ENCODE assay signal across 8 mouse cellular contexts in genomic region chr4:130107444-130108131, GRCm38 (mm10). TPM values are rescaled to one million over a fixed set of nuclear protein-coding genes. Genes with fewer than 3 reads are reported as not detected.
DNase-seq lines count a peak whose midpoint lies in the region; ATAC-seq and TF ChIP-seq lines count a peak whose summit lies in the region.

No protein-coding gene starts in this region.

- H3K9me3 ChIP-seq in hindbrain, postnatal 0 days (ENCODE audit: low read length), result no peaks in the 10 kb centered on the region

- H3K4me2 ChIP-seq in hindbrain, postnatal 0 days (ENCODE audit: low read depth, low read length), result peak overlapping the region; percentile 61

- H3K36me3 ChIP-seq in hindbrain, postnatal 0 days (ENCODE audit: insufficient read depth, low read length), result no peaks in the 10 kb centered on the region

- peak; percentile 93 for DNase-seq in WW6 (ENCODE audit: low read depth, low spot score)
- peak; percentile 100 for DNase-seq in cerebellum, postnatal 4 days (ENCODE audit: low spot score in 2 of 2)
- DNase-seq in gastrocnemius, adult 2 months, result peak; percentile 100
- DNase-seq in hindbrain, postnatal 0 days (ENCODE audit: low spot score), result peak; percentile 100
- DNase-seq in left cerebral cortex, adult 2 months (ENCODE audit: extremely low spot score in 1 of 2, low spot score in 2 of 2), result peak; percentile 100
- DNase-seq in right cerebral cortex, adult 2 months (ENCODE audit: low spot score in 2 of 2), result peak; percentile 100
- peak; percentile 100 for DNase-seq in urinary bladder, postnatal 14 days (ENCODE audit: low spot score)

- no peak for TF ChIP-seq CTCF in gastrocnemius, adult 2 months (IDR thresholded peaks at IDR 0.05)
- no peak for TF ChIP-seq CTCF in hindbrain, postnatal 0 days (IDR thresholded peaks at IDR 0.05; ENCODE audit: low read depth)
- TF ChIP-seq CTCF in left cerebral cortex, adult 2 months (IDR thresholded peaks at IDR 0.05), result no peak

- peak overlapping the region; percentile 96 for H3K4me3 ChIP-seq in gastrocnemius, adult 2 months
- H3K4me3 ChIP-seq in hindbrain, postnatal 0 days (ENCODE audit: low read length), result peak overlapping the region; percentile 82
- H3K4me3 ChIP-seq in left cerebral cortex, adult 2 months, result peak overlapping the region; percentile 82

- peak; percentile 97 for ATAC-seq in hindbrain, postnatal 0 days
- peak; percentile 92 for ATAC-seq in megakaryocyte, adult 5-6 weeks (ENCODE audit: poor library complexity, severe bottlenecking)

- peak overlapping the region; percentile 94 for H3K27ac ChIP-seq in gastrocnemius, adult 2 months
- peak overlapping the region; percentile 76 for H3K27ac ChIP-seq in hindbrain, postnatal 0 days
- H3K27ac ChIP-seq in left cerebral cortex, adult 2 months, result peak overlapping the region; percentile 90

- H3K27me3 ChIP-seq in hindbrain, postnatal 0 days (ENCODE audit: insufficient read depth, low read length), result no peaks in the 10 kb centered on the region

- peak overlapping the region; percentile 67 for H3K9ac ChIP-seq in hindbrain, postnatal 0 days (replicated peaks; ENCODE audit: low read length)

- WGBS in hindbrain, postnatal 0 days, result under 1% methylated on average over 39 of the region's 39 CpGs

- intact Hi-C loops in gastrocnemius, adult 2 months (cut with DNase I), result no loop called here
- intact Hi-C loops in left cerebral cortex, adult 2 months (cut with DNase I), result no loop called here

- H3K4me1 ChIP-seq in hindbrain, postnatal 0 days (ENCODE audit: insufficient read depth, low read length), result 0 out of 2 replicates have a peak, but pooled peaks cover 6% of the 10 kb centered on the region

RNA-seq across cellular contexts. Expression of gene Pef1, which starts 5.2 kb away (rescaled TPM):
- 10 to 100 TPM; 37.3 to 37.5 TPM for total RNA-seq in gastrocnemius, adult 2 months (2021)
- 82.6 and 93.4 TPM in 2 replicates for total RNA-seq in hindbrain, postnatal 0 days (2014; rRNA removed)
- 59.8 and 62.0 TPM in 2 replicates for polyA plus RNA-seq in hindbrain, postnatal 0 days (2015; fragmentation: Nextera tagmentation; extraction: Ambion mirVana)
- 10 to 100 TPM; 65.6 to 81.3 TPM for total RNA-seq in left cerebral cortex, adult 2 months (2021)
- 53.1 TPM in 2 replicates for total RNA-seq in megakaryocyte, adult 5-6 weeks (2015)
- total RNA-seq in megakaryocyte, adult 5-6 weeks (2017), result 12.3 and 18.0 TPM in 2 replicates

RNA-seq across cellular contexts. Expression of gene Hcrtr1, which starts 31.6 kb away (rescaled TPM):
- not detected for total RNA-seq in gastrocnemius, adult 2 months (2021)
- total RNA-seq in hindbrain, postnatal 0 days (2014; rRNA removed), result 16.9 and 24.2 TPM in 2 replicates
- 11.3 and 12.1 TPM in 2 replicates for polyA plus RNA-seq in hindbrain, postnatal 0 days (2015; fragmentation: Nextera tagmentation; extraction: Ambion mirVana)
- total RNA-seq in left cerebral cortex, adult 2 months (2021), result 1 to 10 TPM; 1.7 to 2.1 TPM
- total RNA-seq in megakaryocyte, adult 5-6 weeks (2015), result not detected in 2 replicates
- total RNA-seq in megakaryocyte, adult 5-6 weeks (2017), result not detected in 2 replicates

RNA-seq across cellular contexts. Expression of gene Col16a1, which starts 59.9 kb away (rescaled TPM):
- total RNA-seq in gastrocnemius, adult 2 months (2021), result 1 to 10 TPM; 3.5 to 7.9 TPM
- 19.9 and 21.5 TPM in 2 replicates for total RNA-seq in hindbrain, postnatal 0 days (2014; rRNA removed)
- 13.1 and 13.8 TPM in 2 replicates for polyA plus RNA-seq in hindbrain, postnatal 0 days (2015; fragmentation: Nextera tagmentation; extraction: Ambion mirVana)
- 10 to 100 TPM; 16.2 to 20.1 TPM for total RNA-seq in left cerebral cortex, adult 2 months (2021)
- total RNA-seq in megakaryocyte, adult 5-6 weeks (2015), result not detected in 2 replicates
- not detected in 2 replicates for total RNA-seq in megakaryocyte, adult 5-6 weeks (2017)

Comparison
In these comparisons a context has a peak if more than half of its experiments do, and no peak if none do; other contexts are left out.
1. Peak in every context shown above with its lines: DNase-seq, ATAC-seq, H3K4me3 ChIP-seq and H3K27ac ChIP-seq.
2. RNA of gene Col16a1, which starts 59.9 kb away (total RNA-seq): 16.2 to 20.1 TPM in left cerebral cortex, adult 2 months, 19.9 to 21.5 TPM in hindbrain, postnatal 0 days and 3.5 to 7.9 TPM in gastrocnemius, adult 2 months; not detected in megakaryocyte, adult 5-6 weeks; every median in the first group is over 4 times any median in the second.